In genomic region chr16:91076180-91076579, GRCm38 (mm10) we compare ENCODE assay signal across 10 mouse cellular contexts. TPM values are rescaled to one million over a fixed set of nuclear protein-coding genes. Genes with fewer than 3 reads are reported as not detected.
DNase-seq lines count a peak whose midpoint lies in the region; ATAC-seq and TF ChIP-seq lines count a peak whose summit lies in the region.
"Had no signal": no experiment of that assay in that cellular context is flagged by ENCODE, and none has a peak within 500 bp of the region (broad histone marks: within the 10 kb centered on the region; RNA-seq: fewer than 3 reads in every experiment).

No protein-coding gene starts in this region.

- 68% methylated on average over 5 of the region's 5 CpGs for WGBS in liver, embryonic 11.5 days
- WGBS in thymus, adult 2 months: 38% methylated on average over 5 of the region's 5 CpGs
- WGBS in intestine, embryonic 15.5 days: 71% methylated on average over 5 of the region's 5 CpGs

- no peak overlapping the region for H3K4me3 ChIP-seq in liver, embryonic 11.5 days (ENCODE audit: low read depth, low read length)
- H3K4me3 ChIP-seq in G1E (ENCODE audit: low read depth, low read length): no peak overlapping the region
- H3K4me3 ChIP-seq in thymus, adult 2 months (ENCODE audit: control insufficient read depth, insufficient read depth, low read length): no peak overlapping the region
- no peak overlapping the region for H3K4me3 ChIP-seq in intestine, embryonic 15.5 days (replicated peaks)
- H3K4me3 ChIP-seq: midbrain, embryonic 12.5 days had no signal

- H3K9ac ChIP-seq in liver, embryonic 11.5 days (ENCODE audit: low read depth, low read length): no peak overlapping the region
- H3K9ac ChIP-seq in intestine, embryonic 15.5 days: no peak overlapping the region
- H3K9ac ChIP-seq: midbrain, embryonic 12.5 days had no signal

- H3K27me3 ChIP-seq in liver, embryonic 11.5 days (replicated peaks; ENCODE audit: control insufficient read depth, insufficient read depth, low read length): no peaks in the 10 kb centered on the region; the same call in 1 of the 2 replicates
- H3K27me3 ChIP-seq in G1E (ENCODE audit: insufficient read depth, low read length): peaks cover under 1% of the 10 kb centered on the region; the same call in 1 of the 2 replicates
- H3K27me3 ChIP-seq in thymus, adult 2 months (ENCODE audit: control insufficient read depth, insufficient read depth, low read length): no peaks in the 10 kb centered on the region
- H3K27me3 ChIP-seq in intestine, embryonic 15.5 days (replicated peaks): no peaks in the 10 kb centered on the region

- no peak overlapping the region for H3K27ac ChIP-seq in liver, embryonic 11.5 days (ENCODE audit: low read depth, low read length)
- H3K27ac ChIP-seq in thymus, adult 2 months (ENCODE audit: control insufficient read depth, insufficient read depth, low read length): no peak overlapping the region
- H3K27ac ChIP-seq in intestine, embryonic 15.5 days: no peak overlapping the region
- H3K27ac ChIP-seq: midbrain, embryonic 12.5 days had no signal

- H3K4me1 ChIP-seq in liver, embryonic 11.5 days (replicated peaks; ENCODE audit: control insufficient read depth, insufficient read depth, low read length): no peaks in the 10 kb centered on the region
- peaks cover 36% of the 10 kb centered on the region for H3K4me1 ChIP-seq in G1E (ENCODE audit: insufficient read depth, low read depth, low read length)
- no peaks in the 10 kb centered on the region; the same call in 1 of the 2 replicates for H3K4me1 ChIP-seq in thymus, adult 2 months (replicated peaks; ENCODE audit: control insufficient read depth, insufficient read depth, low read length)
- H3K4me1 ChIP-seq in intestine, embryonic 15.5 days (replicated peaks): no peaks in the 10 kb centered on the region
- H3K4me1 ChIP-seq: midbrain, embryonic 12.5 days had no signal

- no peaks in the 10 kb centered on the region for H3K9me3 ChIP-seq in liver, embryonic 11.5 days (ENCODE audit: control insufficient read depth, low read length)
- no peaks in the 10 kb centered on the region for H3K9me3 ChIP-seq in G1E (replicated peaks)
- no peaks in the 10 kb centered on the region for H3K9me3 ChIP-seq in intestine, embryonic 15.5 days
- H3K9me3 ChIP-seq: midbrain, embryonic 12.5 days had no signal

- no peaks in the 10 kb centered on the region for H3K36me3 ChIP-seq in liver, embryonic 11.5 days (ENCODE audit: control insufficient read depth, insufficient read depth, low read length)
- H3K36me3 ChIP-seq in G1E (replicated peaks): no peaks in the 10 kb centered on the region
- no peaks in the 10 kb centered on the region for H3K36me3 ChIP-seq in thymus, adult 2 months (ENCODE audit: control insufficient read depth, insufficient read depth, low read length)
- no peaks in the 10 kb centered on the region for H3K36me3 ChIP-seq in intestine, embryonic 15.5 days
- H3K36me3 ChIP-seq: midbrain, embryonic 12.5 days had no signal

- no peak for ATAC-seq in liver, embryonic 11.5 days (replicated peaks; ENCODE audit: low FRiP score)
- no peak; the same call in 1 of the 2 replicates for ATAC-seq in G1E (ENCODE audit: extremely low read depth, insufficient number of reproducible peaks, low FRiP score, poor library complexity, severe bottlenecking)
- no peak for ATAC-seq in intestine, embryonic 15.5 days

- no peak for TF ChIP-seq POLR2A in thymus, adult 2 months (IDR thresholded peaks at IDR 0.05; ENCODE audit: control insufficient read depth, extremely low read depth, insufficient read depth, low read length, poor library complexity)

- H3K4me2 ChIP-seq in liver, embryonic 11.5 days: no peak overlapping the region
- no peak overlapping the region for H3K4me2 ChIP-seq in intestine, embryonic 15.5 days (replicated peaks)
- H3K4me2 ChIP-seq: midbrain, embryonic 12.5 days had no signal

- peak; percentile 35; the same call in 1 of the 2 replicates for TF ChIP-seq CTCF in G1E (IDR thresholded peaks at IDR 0.05; ENCODE audit: low read depth, low read length)
- no peak for TF ChIP-seq CTCF in thymus, adult 2 months (IDR thresholded peaks at IDR 0.05; ENCODE audit: borderline replicate concordance, control insufficient read depth, extremely low read depth, insufficient read depth, low read length, poor library complexity)

- DNase-seq in liver (peak; percentile 30), G1E (ENCODE audit: low spot score) (no peak)
- DNase-seq in liver, embryonic 11.5 days (ENCODE audit: low spot score): no peak
- peak; percentile 50 for DNase-seq in c-Kit-positive CD71-positive TER-119-positive erythroid progenitor cells, embryonic 14.5 days (ENCODE audit: low spot score)
- peak; percentile 61 for DNase-seq in thymus, adult 2 months
- DNase-seq in embryo, embryonic 10.5 days (ENCODE audit: low spot score): no peak
- no peak for DNase-seq in frontal cortex, postnatal 25 days (ENCODE audit: low spot score in 2 of 2)
- DNase-seq: gastrocnemius, postnatal 25 days had no signal

RNA-seq across cellular contexts. Expression of gene 4932438H23Rik, which starts 18.7 kb away (rescaled TPM):
- not detected in 2 replicates for polyA plus RNA-seq in liver, embryonic 11.5 days (2014; fragmentation: Nextera tagmentation; extraction: Ambion mirVana)
- total RNA-seq in G1E (2014; fragmentation: Nextera tagmentation) (4.6 and 8.2 TPM in 2 replicates), G1E (2017) (0.98 and 1.3 TPM in 2 replicates)
- polyA plus RNA-seq in G1E (2012): 0.07 TPM in 1 of 2 replicates, not detected in the other
- polyA plus RNA-seq in thymus, adult 2 months (2012; rRNA removed): 0.33 and 1.1 TPM in 2 replicates
- polyA plus RNA-seq in intestine, embryonic 15.5 days (2015; fragmentation: Nextera tagmentation; extraction: Ambion mirVana): 0.26 and 0.53 TPM in 2 replicates

RNA-seq across cellular contexts. Expression of gene Paxbp1, which starts 31.8 kb away (rescaled TPM):
- 54.1 and 61.1 TPM in 2 replicates for polyA plus RNA-seq in liver, embryonic 11.5 days (2014; fragmentation: Nextera tagmentation; extraction: Ambion mirVana)
- total RNA-seq in G1E (2014; fragmentation: Nextera tagmentation): 222 and 254 TPM in 2 replicates
- total RNA-seq in G1E (2017): 99.4 and 116 TPM in 2 replicates
- 45.6 and 45.9 TPM in 2 replicates for polyA plus RNA-seq in G1E (2012)
- 30.6 and 32.9 TPM in 2 replicates for polyA plus RNA-seq in thymus, adult 2 months (2012; rRNA removed)
- polyA plus RNA-seq in intestine, embryonic 15.5 days (2015; fragmentation: Nextera tagmentation; extraction: Ambion mirVana): 45.0 and 45.6 TPM in 2 replicates

Comparison
In these comparisons a context has a peak if more than half of its experiments do, and no peak if none do; other contexts are left out.
1. DNase-seq: peak in liver (single experiment), c-Kit-positive CD71-positive TER-119-positive erythroid progenitor cells, embryonic 14.5 days (single experiment) and thymus, adult 2 months (single experiment); none in liver, embryonic 11.5 days (single experiment), G1E (single experiment), embryo, embryonic 10.5 days (single experiment) and frontal cortex, postnatal 25 days (0 of 2).